Mouse (Mus musculus): ENCODE results near the gene Krt73. TPM values are rescaled to one million over a fixed set of nuclear protein-coding genes. Genes with fewer than 3 reads are reported as not detected.

The Krt73 gene
- polyA plus RNA-seq (2012; rRNA removed), result 0.09 and 0.19 TPM in 2 replicates

GRCm38 (mm10) chr15:101802296-101802835 lies at the start of gene Krt73:
Gene Krt73, minus strand, starts transcription at chr15:101802346.

GRCm38 (mm10) chr15:101850694-101851093 lies 48.5 kb upstream of the Krt73 start, which contains the start of gene Krt1:
Gene Krt1, minus strand, starts transcription at chr15:101850794.

GRCm38 (mm10) chr15:101817875-101818274 lies 15.7 kb upstream of the Krt73 start, which contains the start of gene Krt2:
Gene Krt2, minus strand, starts transcription at chr15:101818169.

GRCm38 (mm10) chr15:101786360-101786759 lies 15.8 kb downstream of the Krt73 start, which contains the start of gene Krt72:
Gene Krt72, minus strand, starts transcription at chr15:101786460.

Other genes with a start within 250 kb of the Krt73 start
- gene Krt90, start 239.4 kb downstream of the Krt73 start, polyA plus RNA-seq (2012; rRNA removed), result 0.23 and 0.34 TPM in 2 replicates
- 0.07 TPM in 1 of 2 replicates, not detected in the other for gene Krt75, start 228.4 kb downstream of the Krt73 start, polyA plus RNA-seq (2012; rRNA removed)
- not detected in 2 replicates for gene Gm5414, start 174.2 kb downstream of the Krt73 start, polyA plus RNA-seq (2012; rRNA removed)
- not detected in 2 replicates for gene Gm5478, start 155.0 kb downstream of the Krt73 start, polyA plus RNA-seq (2012; rRNA removed)
- gene Krt6b, start 122.1 kb downstream of the Krt73 start, polyA plus RNA-seq (2012; rRNA removed), result not detected in 2 replicates
- gene Krt6a, start 108.0 kb downstream of the Krt73 start, polyA plus RNA-seq (2012; rRNA removed), result 0.04 and 0.05 TPM in 2 replicates
- 3.2 and 10.1 TPM in 2 replicates for gene Krt5, start 89.4 kb downstream of the Krt73 start, polyA plus RNA-seq (2012; rRNA removed)
- gene Krt71, start 59.2 kb downstream of the Krt73 start, polyA plus RNA-seq (2012; rRNA removed), result not detected in 2 replicates
- gene Krt72, start 15.9 kb downstream of the Krt73 start, polyA plus RNA-seq (2012; rRNA removed), result not detected in 2 replicates
- gene Krt2, start 15.8 kb upstream of the Krt73 start, polyA plus RNA-seq (2012; rRNA removed), result 0.01 and 0.04 TPM in 2 replicates
- gene Krt1, start 48.4 kb upstream of the Krt73 start, polyA plus RNA-seq (2012; rRNA removed), result 1.5 and 1.8 TPM in 2 replicates
- gene Krt77, start 67.4 kb upstream of the Krt73 start, polyA plus RNA-seq (2012; rRNA removed), result not detected in 2 replicates
- 0.02 TPM in 1 of 2 replicates, not detected in the other for gene Krt76, start 90.6 kb upstream of the Krt73 start, polyA plus RNA-seq (2012; rRNA removed)
- not detected in 2 replicates for gene Krt4, start 122.4 kb upstream of the Krt73 start, polyA plus RNA-seq (2012; rRNA removed)
- gene Krt79, start 138.0 kb upstream of the Krt73 start, polyA plus RNA-seq (2012; rRNA removed), result 0.05 and 0.12 TPM in 2 replicates
- gene Krt78, start 151.9 kb upstream of the Krt73 start, polyA plus RNA-seq (2012; rRNA removed), result 0.01 TPM in 1 of 2 replicates, not detected in the other
- 11.0 and 13.8 TPM in 2 replicates for gene Krt8, start 202.1 kb upstream of the Krt73 start, polyA plus RNA-seq (2012; rRNA removed)
- 11.5 and 12.7 TPM in 2 replicates for gene Krt18, start 225.8 kb upstream of the Krt73 start, polyA plus RNA-seq (2012; rRNA removed)